Mouse (Mus musculus): ENCODE measurements at regions not wholly inside any gene's neighbourhood (a gene's known extent, or its start where the extent isn't known, plus 50 kb on each side); places are given as distances from the start of the nearest gene placed in this dataset.

DNA sequence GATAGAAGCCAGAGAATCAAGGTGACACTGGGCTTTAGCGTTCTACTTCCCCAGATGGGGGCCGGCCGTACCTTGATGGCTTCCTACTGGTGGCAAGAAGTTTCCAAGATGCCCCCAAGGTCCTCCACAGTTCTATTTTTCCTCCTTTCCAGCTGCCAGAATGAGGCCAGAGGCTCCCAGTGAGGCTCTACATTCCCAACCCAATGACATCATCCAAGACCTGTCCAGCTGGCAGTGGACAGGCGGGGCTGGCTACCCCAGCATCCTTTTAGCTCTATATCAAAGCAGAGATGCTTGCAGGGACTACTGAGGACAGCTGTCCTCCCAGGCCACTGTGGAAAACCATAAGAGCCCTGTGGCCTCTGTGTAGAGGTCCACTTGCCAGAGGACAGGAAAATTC lies 53.8 kb upstream of the Stx16 start:
- no peak overlapping the region for H3K4me3 ChIP-seq
- no peaks in the 10 kb centered on the region for H3K27me3 ChIP-seq (replicated peaks)
- no peaks in the 10 kb centered on the region for H3K9me3 ChIP-seq
- H3K27ac ChIP-seq: no peak overlapping the region
- no peak overlapping the region for H3K9ac ChIP-seq
- no peaks in the 10 kb centered on the region for H3K4me1 ChIP-seq
- no peak for ATAC-seq (replicated peaks)
- H3K36me3 ChIP-seq (replicated peaks): no peaks in the 10 kb centered on the region
- no peak overlapping the region for H3K4me2 ChIP-seq
- WGBS: 97% methylated on average over 4 of the region's 4 CpGs

DNA sequence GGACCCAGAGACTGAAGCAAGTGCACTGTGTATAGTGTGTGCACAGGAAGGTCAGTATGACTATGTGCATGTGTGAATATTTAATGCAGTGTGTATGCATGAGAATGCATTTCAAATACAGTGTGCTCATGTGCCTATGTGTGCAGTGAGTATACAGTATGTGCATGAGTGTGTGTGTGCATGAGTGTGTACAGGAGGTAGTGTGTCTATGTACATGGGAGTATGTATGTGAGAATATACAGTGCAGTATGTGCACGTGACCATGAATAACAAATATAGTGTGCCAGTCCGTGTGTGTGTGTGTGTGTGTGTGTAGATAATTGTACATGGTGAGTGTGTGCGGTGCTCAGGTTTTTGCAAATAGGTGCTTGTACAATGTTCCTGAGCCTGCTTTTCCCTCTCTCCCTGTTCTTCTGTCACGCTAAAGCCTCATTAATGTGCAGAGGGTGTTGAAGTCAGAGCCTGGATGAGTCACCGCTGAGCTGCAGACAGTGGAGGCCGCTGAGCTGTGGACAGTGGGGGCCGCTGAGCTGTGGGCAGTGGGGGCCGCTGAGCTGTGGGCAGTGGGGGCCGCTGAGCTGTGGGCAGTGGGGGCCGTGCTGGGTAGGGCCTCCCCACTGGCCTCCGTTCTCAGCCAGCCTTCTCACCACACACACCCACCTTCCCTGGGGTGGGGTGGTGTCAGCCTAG lies 50.8 kb upstream of the Stx16 start:
- Histone ChIP-seq H3K27me3 (replicated peaks) (no peaks in the 10 kb centered on the region), H3K9me3 (no peaks in the 10 kb centered on the region), H3K4me3 (no peak overlapping the region), H3K4me2 (no peak overlapping the region), H3K4me1 (no peaks in the 10 kb centered on the region), H3K27ac (no peak overlapping the region), H3K9ac (no peak overlapping the region), H3K36me3 (replicated peaks) (no peaks in the 10 kb centered on the region)
- peak; percentile 71 for ATAC-seq (replicated peaks)
- 65% methylated on average over 11 of the region's 11 CpGs for WGBS
